Mouse (Mus musculus): ENCODE data around the gene Nr4a3. TPM values are rescaled to one million over a fixed set of nuclear protein-coding genes. Genes with fewer than 3 reads are reported as not detected.

Gene Nr4a3
- polyA plus RNA-seq, 1 experiment from 2014 or later: 0.65 TPM

DNA sequence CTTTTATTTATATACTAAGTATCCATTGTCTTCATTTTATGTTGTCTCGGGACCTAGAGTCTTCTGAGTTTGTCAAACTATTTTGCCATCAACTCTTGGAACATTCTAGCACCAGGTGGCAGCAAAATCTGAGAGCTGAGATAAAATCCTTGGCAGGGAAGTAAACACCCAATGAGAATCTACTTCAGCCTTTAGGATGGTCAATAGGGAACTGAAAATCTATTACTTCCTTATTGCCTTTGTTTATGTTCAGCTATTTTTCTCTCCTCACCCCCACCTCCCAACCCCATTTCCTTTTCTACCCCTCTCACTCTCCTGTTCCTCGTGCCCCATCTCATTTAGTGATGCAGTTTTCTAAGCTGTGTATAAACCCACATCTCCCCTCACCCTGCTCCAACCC, 63.6 kb downstream of the Nr4a3 start:
- no peaks in the 10 kb centered on the region for H3K27me3 ChIP-seq (replicated peaks; ENCODE audit: control insufficient read depth, insufficient read depth, low read length)
- H3K27ac ChIP-seq (replicated peaks; ENCODE audit: low read depth, low read length): no peak overlapping the region
- H3K9me3 ChIP-seq (ENCODE audit: control insufficient read depth, low read length): no peaks in the 10 kb centered on the region
- H3K4me3 ChIP-seq (ENCODE audit: low read depth, low read length): no peak overlapping the region
- H3K4me1 ChIP-seq (ENCODE audit: control insufficient read depth, insufficient read depth, low read length): no peaks in the 10 kb centered on the region
- no peak overlapping the region for H3K9ac ChIP-seq (ENCODE audit: low read depth, low read length)
- DNase-seq (ENCODE audit: low spot score) (no peak), ATAC-seq (ENCODE audit: low read depth) (no peak)
- H3K4me2 ChIP-seq (ENCODE audit: low read depth, low read length): no peak overlapping the region
- WGBS: 66% methylated on average over 2 of the region's 2 CpGs
- H3K36me3 ChIP-seq (ENCODE audit: control insufficient read depth, insufficient read depth, low read length): no peaks in the 10 kb centered on the region

DNA sequence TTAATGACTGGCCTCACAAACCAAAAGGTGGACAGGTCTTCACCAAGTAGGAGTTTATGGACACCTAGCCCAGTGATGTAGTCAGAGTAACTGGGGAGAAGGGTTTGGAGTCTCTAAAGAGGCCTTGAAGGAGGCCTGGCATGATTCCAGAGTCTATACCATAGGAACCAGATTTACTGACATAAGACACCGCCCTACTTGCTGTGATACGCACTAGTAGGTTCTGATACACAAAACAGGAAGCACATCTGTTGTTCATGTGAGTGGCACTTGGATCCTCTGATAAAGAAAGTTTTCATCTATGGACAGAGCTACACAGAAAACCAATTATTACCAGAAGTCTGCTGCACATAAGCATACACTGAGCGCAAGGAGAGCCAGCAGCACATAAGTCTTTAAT, 65.4 kb downstream of the Nr4a3 start:
- H3K4me3 ChIP-seq (ENCODE audit: low read depth, low read length): no peak overlapping the region
- no peaks in the 10 kb centered on the region for H3K4me1 ChIP-seq (ENCODE audit: control insufficient read depth, insufficient read depth, low read length)
- no peak overlapping the region for H3K27ac ChIP-seq (replicated peaks; ENCODE audit: low read depth, low read length)
- no peaks in the 10 kb centered on the region for H3K27me3 ChIP-seq (replicated peaks; ENCODE audit: control insufficient read depth, insufficient read depth, low read length)
- no peak overlapping the region for H3K4me2 ChIP-seq (ENCODE audit: low read depth, low read length)
- no peak overlapping the region for H3K9ac ChIP-seq (ENCODE audit: low read depth, low read length)
- DNase-seq (ENCODE audit: low spot score) (peak; percentile 51), ATAC-seq (ENCODE audit: low read depth) (0 out of 2 replicates have a peak, but pooled peaks have one; percentile 44)
- H3K9me3 ChIP-seq (ENCODE audit: control insufficient read depth, low read length): 0 out of 2 replicates have a peak, but pooled peaks cover 4% of the 10 kb centered on the region
- H3K36me3 ChIP-seq (ENCODE audit: control insufficient read depth, insufficient read depth, low read length): no peaks in the 10 kb centered on the region
- 52% methylated on average over 3 of the region's 3 CpGs for WGBS

DNA sequence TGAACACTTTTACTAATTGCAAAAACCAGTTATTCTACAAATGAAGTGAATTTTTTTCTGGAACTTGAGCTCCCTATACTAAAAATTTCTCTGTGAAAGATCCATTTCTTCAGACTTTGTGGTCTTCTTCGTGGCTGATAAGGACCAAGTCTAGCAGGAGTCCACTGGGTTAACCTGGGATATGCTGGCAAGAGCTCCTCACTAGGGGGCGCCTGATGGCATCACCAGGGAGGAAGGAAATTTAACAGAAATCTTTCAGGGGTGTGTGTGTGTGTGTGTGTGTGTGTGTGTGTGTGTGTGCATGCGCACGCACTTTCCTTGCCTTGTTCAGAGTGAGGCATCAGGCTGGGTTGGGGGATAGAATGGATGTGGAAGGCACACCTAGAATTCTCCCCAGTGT, 71.2 kb downstream of the Nr4a3 start:
- H3K36me3 ChIP-seq (ENCODE audit: control insufficient read depth, insufficient read depth, low read length): no peaks in the 10 kb centered on the region
- H3K4me2 ChIP-seq (ENCODE audit: low read depth, low read length): no peak overlapping the region
- DNase-seq (ENCODE audit: low spot score) (no peak), ATAC-seq (ENCODE audit: low read depth) (no peak)
- H3K4me3 ChIP-seq (ENCODE audit: low read depth, low read length): no peak overlapping the region
- no peaks in the 10 kb centered on the region for H3K4me1 ChIP-seq (ENCODE audit: control insufficient read depth, insufficient read depth, low read length)
- H3K9me3 ChIP-seq (ENCODE audit: control insufficient read depth, low read length): 0 out of 2 replicates have a peak, but pooled peaks cover 4% of the 10 kb centered on the region
- H3K9ac ChIP-seq (ENCODE audit: low read depth, low read length): no peak overlapping the region
- no peak overlapping the region for H3K27ac ChIP-seq (replicated peaks; ENCODE audit: low read depth, low read length)
- no peaks in the 10 kb centered on the region for H3K27me3 ChIP-seq (replicated peaks; ENCODE audit: control insufficient read depth, insufficient read depth, low read length)
- 61% methylated on average over 4 of the region's 4 CpGs for WGBS

DNA sequence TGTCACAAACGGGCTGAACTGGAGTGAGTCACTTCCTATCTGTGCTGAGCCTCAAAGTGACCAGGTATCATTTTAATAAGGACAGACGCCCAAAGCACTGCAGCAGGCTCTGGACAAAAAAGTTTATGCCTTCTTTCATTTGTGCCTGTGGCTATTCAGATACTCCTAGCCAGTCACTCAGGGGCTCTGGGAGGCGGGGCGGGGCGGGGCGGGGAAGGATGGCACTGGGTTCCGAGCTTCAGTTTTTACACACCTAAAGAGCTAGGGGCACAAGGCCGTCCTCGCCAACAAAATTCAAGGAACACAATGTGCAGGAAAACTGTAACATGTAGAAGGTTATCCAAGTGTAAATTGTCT, 79.4 kb downstream of the Nr4a3 start:
- Histone ChIP-seq H3K4me1 (ENCODE audit: control insufficient read depth, insufficient read depth, low read length) (no peaks in the 10 kb centered on the region), H3K4me2 (ENCODE audit: low read depth, low read length) (peak overlapping the region; percentile 80), H3K4me3 (ENCODE audit: low read depth, low read length) (peak overlapping the region; percentile 82), H3K9ac (ENCODE audit: low read depth, low read length) (no peak overlapping the region), H3K36me3 (ENCODE audit: control insufficient read depth, insufficient read depth, low read length) (no peaks in the 10 kb centered on the region), H3K27me3 (replicated peaks; ENCODE audit: control insufficient read depth, insufficient read depth, low read length) (no peaks in the 10 kb centered on the region), H3K27ac (replicated peaks; ENCODE audit: low read depth, low read length) (no peak overlapping the region), H3K9me3 (ENCODE audit: control insufficient read depth, low read length) (no peaks in the 10 kb centered on the region)
- ATAC-seq (ENCODE audit: low read depth) (peak; percentile 86), DNase-seq (ENCODE audit: low spot score) (peak; percentile 4)
- WGBS: 5% methylated on average over 9 of the region's 9 CpGs

DNA sequence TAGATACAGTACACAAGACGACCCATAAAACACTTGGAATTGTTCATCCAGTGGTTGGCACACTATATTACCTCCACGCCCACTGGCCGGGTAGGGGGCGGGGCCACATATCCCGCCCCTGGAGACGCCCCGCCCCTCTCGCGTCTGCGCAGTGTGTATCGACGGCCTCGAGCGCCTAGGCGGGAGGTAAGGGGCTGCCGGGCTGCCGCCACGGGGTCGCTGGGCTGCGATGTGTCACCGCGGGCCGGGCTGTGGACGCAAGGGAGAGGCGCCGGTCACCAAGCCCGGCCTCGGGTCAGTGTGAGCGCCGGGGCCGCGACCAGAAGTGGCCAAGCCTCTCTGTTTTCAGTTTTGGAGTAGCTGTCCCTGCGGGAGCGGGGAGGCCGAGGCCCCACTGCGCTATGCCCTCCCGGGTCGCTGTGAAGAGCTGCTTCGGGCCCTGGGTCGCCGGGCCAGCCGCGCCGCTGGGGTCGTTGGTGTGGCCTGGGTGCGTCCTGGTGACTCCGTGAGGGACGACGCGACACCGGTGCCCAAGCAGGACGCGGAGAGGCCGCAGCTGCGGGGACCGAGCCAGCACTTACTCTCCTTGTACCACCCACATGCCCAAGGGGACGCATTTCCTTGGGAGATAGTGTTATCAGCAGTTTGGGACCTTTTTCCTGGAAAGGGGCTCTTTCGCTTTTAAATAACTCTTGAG, 80.0 kb downstream of the Nr4a3 start, which contains the start of gene Stx17:
Gene Stx17 (plus strand): TSS at position 143 of the 697 bp plus-strand sequence.
- H3K4me3 ChIP-seq (ENCODE audit: low read depth, low read length): peak within 1 kb of the TSS; percentile 82
- no peaks in the 10 kb centered on the region for H3K4me1 ChIP-seq (ENCODE audit: control insufficient read depth, insufficient read depth, low read length)
- peak within 1 kb of the TSS; percentile 95 for H3K9ac ChIP-seq (ENCODE audit: low read depth, low read length)
- peak; percentile 89 for DNase-seq (ENCODE audit: low spot score)
- H3K4me2 ChIP-seq (ENCODE audit: low read depth, low read length): peak within 1 kb of the TSS; percentile 80
- H3K27me3 ChIP-seq (replicated peaks; ENCODE audit: control insufficient read depth, insufficient read depth, low read length): no peaks in the 10 kb centered on the region
- H3K9me3 ChIP-seq (ENCODE audit: control insufficient read depth, low read length): no peaks in the 10 kb centered on the region
- no peaks in the 10 kb centered on the region for H3K36me3 ChIP-seq (ENCODE audit: control insufficient read depth, insufficient read depth, low read length)
- peak; percentile 100 for ATAC-seq (ENCODE audit: low read depth)
- 3% methylated on average over 34 of the region's 58 CpGs for WGBS
- 0 out of 2 replicates have a peak within 1 kb of the TSS, but pooled peaks have one; percentile 15 for H3K27ac ChIP-seq (replicated peaks; ENCODE audit: low read depth, low read length)

DNA sequence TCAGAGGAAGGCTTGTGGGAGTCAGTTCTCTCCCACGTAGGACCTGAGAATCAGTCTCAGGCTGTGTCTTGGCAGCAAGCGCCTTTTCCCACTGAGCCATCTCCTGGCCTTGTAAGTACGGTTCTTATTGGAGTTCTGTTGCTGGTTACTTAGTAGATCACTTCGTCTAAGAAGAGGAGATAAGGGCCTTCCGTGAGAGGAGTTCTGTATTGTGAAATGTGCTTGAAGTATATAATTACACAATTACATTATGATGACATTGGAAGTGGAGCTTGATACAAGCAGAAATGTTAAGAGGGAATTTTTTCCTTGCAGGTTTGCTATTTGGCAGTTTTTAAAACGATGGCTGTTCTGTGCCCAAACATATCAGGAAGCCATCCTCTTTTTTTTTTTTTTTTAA, 85.4 kb downstream of the Nr4a3 start:
- no peak for ATAC-seq (ENCODE audit: low read depth)
- H3K9ac ChIP-seq (ENCODE audit: low read depth, low read length): no peak overlapping the region
- 87% methylated on average over 6 of the region's 6 CpGs for WGBS
- H3K36me3 ChIP-seq (ENCODE audit: control insufficient read depth, insufficient read depth, low read length): peaks cover 25% of the 10 kb centered on the region
- no peaks in the 10 kb centered on the region for H3K4me1 ChIP-seq (ENCODE audit: control insufficient read depth, insufficient read depth, low read length)
- no peaks in the 10 kb centered on the region for H3K27me3 ChIP-seq (replicated peaks; ENCODE audit: control insufficient read depth, insufficient read depth, low read length)
- no peak for DNase-seq (ENCODE audit: low spot score)
- H3K4me2 ChIP-seq (ENCODE audit: low read depth, low read length): no peak overlapping the region
- no peaks in the 10 kb centered on the region for H3K9me3 ChIP-seq (ENCODE audit: control insufficient read depth, low read length)
- H3K4me3 ChIP-seq (ENCODE audit: low read depth, low read length): no peak overlapping the region
- no peak overlapping the region for H3K27ac ChIP-seq (replicated peaks; ENCODE audit: low read depth, low read length)

DNA sequence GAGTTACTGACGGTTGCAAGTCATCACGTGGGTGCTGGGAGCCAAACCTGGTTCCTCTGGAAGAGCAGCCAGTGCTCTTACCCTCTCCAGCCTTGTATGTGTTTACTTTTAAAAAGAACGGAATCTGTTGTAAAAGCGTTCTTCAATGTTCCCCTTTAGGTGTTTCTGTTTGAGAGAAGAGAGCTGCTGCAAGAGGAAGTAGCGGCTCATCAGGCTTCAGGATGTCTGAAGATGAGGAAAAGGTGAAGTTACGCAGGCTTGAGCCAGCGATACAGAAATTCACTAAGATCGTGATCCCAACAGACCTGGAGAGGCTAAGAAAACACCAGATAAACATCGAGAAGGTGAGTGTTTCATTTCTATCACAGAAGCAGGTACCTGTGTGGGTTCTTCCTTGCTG, 86.7 kb downstream of the Nr4a3 start:
- ATAC-seq (ENCODE audit: low read depth) (no peak), DNase-seq (ENCODE audit: low spot score) (no peak)
- no peak overlapping the region for H3K4me3 ChIP-seq (ENCODE audit: low read depth, low read length)
- no peak overlapping the region for H3K27ac ChIP-seq (replicated peaks; ENCODE audit: low read depth, low read length)
- H3K36me3 ChIP-seq (ENCODE audit: control insufficient read depth, insufficient read depth, low read length): peaks cover 33% of the 10 kb centered on the region
- no peak overlapping the region for H3K9ac ChIP-seq (ENCODE audit: low read depth, low read length)
- H3K9me3 ChIP-seq (ENCODE audit: control insufficient read depth, low read length): no peaks in the 10 kb centered on the region
- H3K4me2 ChIP-seq (ENCODE audit: low read depth, low read length): no peak overlapping the region
- 94% methylated on average over 9 of the region's 9 CpGs for WGBS
- H3K4me1 ChIP-seq (ENCODE audit: control insufficient read depth, insufficient read depth, low read length): no peaks in the 10 kb centered on the region
- no peaks in the 10 kb centered on the region for H3K27me3 ChIP-seq (replicated peaks; ENCODE audit: control insufficient read depth, insufficient read depth, low read length)

DNA sequence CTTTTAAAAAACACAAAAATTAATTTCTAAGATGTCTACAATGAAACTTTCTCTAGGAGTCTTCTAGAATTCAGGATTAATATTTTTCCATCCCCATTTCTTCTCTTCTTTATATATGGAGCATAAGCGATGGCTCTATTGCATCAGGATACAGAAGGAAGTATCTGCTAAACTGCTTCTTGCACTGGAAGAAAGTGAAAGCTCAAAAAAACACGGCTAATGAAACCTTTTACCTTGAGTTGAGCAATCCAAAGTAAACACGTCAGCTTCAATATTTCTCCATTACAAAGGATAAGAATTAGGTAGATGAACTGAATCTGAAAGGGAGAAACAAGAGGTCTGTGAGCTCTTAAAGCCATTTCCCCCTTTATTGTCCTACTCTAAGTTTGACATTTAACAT, 87.8 kb downstream of the Nr4a3 start:
- no peak overlapping the region for H3K4me3 ChIP-seq (ENCODE audit: low read depth, low read length)
- no peaks in the 10 kb centered on the region for H3K27me3 ChIP-seq (replicated peaks; ENCODE audit: control insufficient read depth, insufficient read depth, low read length)
- DNase-seq (ENCODE audit: low spot score) (no peak), ATAC-seq (ENCODE audit: low read depth) (no peak)
- no peaks in the 10 kb centered on the region for H3K9me3 ChIP-seq (ENCODE audit: control insufficient read depth, low read length)
- H3K36me3 ChIP-seq (ENCODE audit: control insufficient read depth, insufficient read depth, low read length): peaks cover 39% of the 10 kb centered on the region
- WGBS: 69% methylated on average over 3 of the region's 3 CpGs
- H3K9ac ChIP-seq (ENCODE audit: low read depth, low read length): no peak overlapping the region
- no peak overlapping the region for H3K27ac ChIP-seq (replicated peaks; ENCODE audit: low read depth, low read length)
- H3K4me1 ChIP-seq (ENCODE audit: control insufficient read depth, insufficient read depth, low read length): no peaks in the 10 kb centered on the region
- no peak overlapping the region for H3K4me2 ChIP-seq (ENCODE audit: low read depth, low read length)
